Mouse (Mus musculus) limb, embryonic 13.5 days (tissue): ENCODE data around the gene Gsdmc3. TPM values are rescaled to one million over a fixed set of nuclear protein-coding genes. Genes with fewer than 3 reads are reported as not detected.

Experiments used
- polyA plus RNA-seq: library from polyadenylated mRNA; unstranded; fragments of >200 nt; fragmentation: Nextera tagmentation; extraction: Ambion mirVana; gene quantifications from 2 replicates; pipeline ENCODE4 v1.2.1, GENCODE M21; 2015

Gsdmc3 gene
- polyA plus RNA-seq, 1 experiment from 2014 or later = not detected

Other genes starting within 250 kb of the Gsdmc3 start
- not detected in 2 replicates for gene Gsdmc2, start 33.4 kb downstream of the Gsdmc3 start, polyA plus RNA-seq
- not detected in 2 replicates for gene Gsdmc4, start 33.7 kb upstream of the Gsdmc3 start, polyA plus RNA-seq
- gene Fam49b, start 181.9 kb upstream of the Gsdmc3 start, polyA plus RNA-seq = 59.0 and 60.1 TPM in 2 replicates